Mouse (Mus musculus) hindbrain, embryonic 14.5 days (tissue): ENCODE data around the gene Asb2. TPM values are rescaled to one million over a fixed set of nuclear protein-coding genes. Genes with fewer than 3 reads are reported as not detected.

ENCODE experiments used
- ATAC-seq: fragments of 200-750 bp; cut with Nextera tagmentation; 2 replicates; pipeline ENCODE4 v1.8.0; 2017; ENCODE audit warnings: moderate number of reproducible peaks, mild to moderate bottlenecking, moderate TSS enrichment, moderate library complexity; ENCODE audit not compliant: low FRiP score
- DNase-seq: peaks from one replicate; pipeline ENCODE4 v3.0.0-alpha.2; 2015; ENCODE audit warnings: low spot score
- H3K27ac ChIP-seq: fragments of 300-500 bp; sonication (generic); 2 replicates; pipeline ENCODE4 v1.5.1; 2014; ENCODE audit warnings: mild to moderate bottlenecking, moderate library complexity
- H3K27me3 ChIP-seq: fragments of 300-500 bp; sonication (generic); 2 replicates; pipeline ENCODE4 v1.6.1; 2014; ENCODE audit warnings: mild to moderate bottlenecking, low read length, mixed read lengths; ENCODE audit not compliant: control insufficient read depth, insufficient read depth
- H3K36me3 ChIP-seq: fragments of 300-500 bp; sonication (generic); replicated peaks from 2 replicates; pipeline ENCODE4 v1.6.1; 2014; ENCODE audit not compliant: control insufficient read depth, insufficient read depth
- H3K4me1 ChIP-seq: fragments of 300-500 bp; sonication (generic); replicated peaks from 2 replicates; pipeline ENCODE4 v1.6.1; 2014; ENCODE audit warnings: antibody characterized with exemption, low read length, mixed read lengths; ENCODE audit not compliant: control insufficient read depth, insufficient read depth
- H3K4me2 ChIP-seq: fragments of 300-500 bp; sonication (generic); replicated peaks from 2 replicates; pipeline ENCODE4 v1.6.1; 2014; ENCODE audit warnings: mild to moderate bottlenecking, moderate library complexity
- H3K4me3 ChIP-seq: fragments of 300-500 bp; sonication (generic); replicated peaks from 2 replicates; pipeline ENCODE4 v1.5.1; 2014; ENCODE audit warnings: mild to moderate bottlenecking, low read length
- H3K9ac ChIP-seq: fragments of 300-500 bp; sonication (generic); 2 replicates; pipeline ENCODE4 v1.6.1; 2014
- H3K9me3 ChIP-seq: fragments of 300-500 bp; sonication (generic); 2 replicates; pipeline ENCODE4 v1.6.1; 2016; ENCODE audit warnings: low read length; ENCODE audit not compliant: control insufficient read depth
- WGBS: fragments of 180-500 bp; shearing (Covaris S2); extraction: QIAGEN DNeasy Blood & Tissue Kit; methylation state at CpG from one replicate; pipeline ENCODE4 v1.1.7; 2014; 5-methylcytosine and 5-hydroxymethylcytosine counted together
- polyA plus RNA-seq: library from polyadenylated mRNA; unstranded; fragments of >200 nt; fragmentation: Nextera tagmentation; extraction: Ambion mirVana; gene quantifications from 2 replicates; pipeline ENCODE4 v1.2.1, GENCODE M21; 2014

Asb2 gene
- polyA plus RNA-seq, 1 experiment from 2014 or later = 1.6 TPM

- H3K27ac ChIP-seq = no peak overlapping the region
- DNase-seq = peak; percentile 93
- WGBS = 5% methylated on average over 3 of the region's 3 CpGs
These were observed 7.3 kb downstream of the Asb2 start for GRCm38 (mm10) chr12:103348506-103348905.

GRCm38 (mm10) chr12:103347406-103347805 lies 8.4 kb downstream of the Asb2 start:
- H3K27me3 ChIP-seq = no peaks in the 10 kb centered on the region
- H3K4me3 ChIP-seq = no peak overlapping the region
- DNase-seq = no peak
- H3K4me2 ChIP-seq = no peak overlapping the region
- H3K9me3 ChIP-seq = no peaks in the 10 kb centered on the region
- H3K27ac ChIP-seq = no peak overlapping the region
- WGBS = 62% methylated on average over 5 of the region's 5 CpGs
- no peak for ATAC-seq
- no peak overlapping the region for H3K9ac ChIP-seq
- H3K36me3 ChIP-seq = no peaks in the 10 kb centered on the region
- no peaks in the 10 kb centered on the region; the same call in 1 of the 2 replicates for H3K4me1 ChIP-seq

More at GRCm38 (mm10) chr12:103348506-103348905, 7.3 kb downstream of the Asb2 start:
- peak; percentile 45; the same call in 1 of the 2 replicates for ATAC-seq
- no peak overlapping the region for H3K9ac ChIP-seq
- H3K4me1 ChIP-seq = no peaks in the 10 kb centered on the region; the same call in 1 of the 2 replicates
- H3K36me3 ChIP-seq = no peaks in the 10 kb centered on the region
- H3K4me2 ChIP-seq = no peak overlapping the region
- no peaks in the 10 kb centered on the region for H3K27me3 ChIP-seq
- no peaks in the 10 kb centered on the region for H3K9me3 ChIP-seq
- no peak overlapping the region for H3K4me3 ChIP-seq

GRCm38 (mm10) chr12:103346945-103347344 lies 8.9 kb downstream of the Asb2 start:
- no peaks in the 10 kb centered on the region for H3K27me3 ChIP-seq
- no peaks in the 10 kb centered on the region; the same call in 1 of the 2 replicates for H3K4me1 ChIP-seq
- H3K9ac ChIP-seq = no peak overlapping the region
- H3K9me3 ChIP-seq = no peaks in the 10 kb centered on the region
- no peak overlapping the region for H3K4me2 ChIP-seq
- no peak for ATAC-seq
- no peak for DNase-seq
- no peak overlapping the region for H3K27ac ChIP-seq
- WGBS = 83% methylated on average over 8 of the region's 8 CpGs
- H3K4me3 ChIP-seq = no peak overlapping the region
- H3K36me3 ChIP-seq = no peaks in the 10 kb centered on the region

GRCm38 (mm10) chr12:103344934-103345333 lies 10.9 kb downstream of the Asb2 start:
- Histone ChIP-seq H3K27me3 (no peaks in the 10 kb centered on the region), H3K9ac (no peak overlapping the region), H3K27ac (no peak overlapping the region), H3K4me1 (no peaks in the 10 kb centered on the region; the same call in 1 of the 2 replicates), H3K9me3 (no peaks in the 10 kb centered on the region), H3K36me3 (no peaks in the 10 kb centered on the region), H3K4me3 (no peak overlapping the region), H3K4me2 (no peak overlapping the region)
- DNase-seq (no peak), ATAC-seq (no peak)
- 92% methylated on average over 7 of the region's 7 CpGs for WGBS

- ATAC-seq (no peak), DNase-seq (no peak)
- 75% methylated on average over 8 of the region's 8 CpGs for WGBS
These were observed 12.3 kb downstream of the Asb2 start for GRCm38 (mm10) chr12:103343456-103343855.

GRCm38 (mm10) chr12:103341212-103341611 lies 14.6 kb downstream of the Asb2 start:
- Histone ChIP-seq H3K27me3 (no peaks in the 10 kb centered on the region), H3K9ac (no peak overlapping the region), H3K4me2 (no peak overlapping the region), H3K4me3 (no peak overlapping the region), H3K4me1 (no peaks in the 10 kb centered on the region), H3K27ac (no peak overlapping the region), H3K9me3 (no peaks in the 10 kb centered on the region), H3K36me3 (no peaks in the 10 kb centered on the region)
- no peak for ATAC-seq
- WGBS = 89% methylated on average over 5 of the region's 5 CpGs
- DNase-seq = no peak

More at GRCm38 (mm10) chr12:103343456-103343855, 12.3 kb downstream of the Asb2 start:
- H3K36me3 ChIP-seq = no peaks in the 10 kb centered on the region
- H3K4me3 ChIP-seq = no peak overlapping the region
- H3K27me3 ChIP-seq = no peaks in the 10 kb centered on the region
- no peaks in the 10 kb centered on the region for H3K9me3 ChIP-seq
- no peak overlapping the region for H3K27ac ChIP-seq
- H3K9ac ChIP-seq = no peak overlapping the region
- no peaks in the 10 kb centered on the region; the same call in 1 of the 2 replicates for H3K4me1 ChIP-seq
- no peak overlapping the region for H3K4me2 ChIP-seq

GRCm38 (mm10) chr12:103338162-103338798 lies 17.5 kb downstream of the Asb2 start:
- H3K4me2 ChIP-seq = no peak overlapping the region
- no peak overlapping the region for H3K9ac ChIP-seq
- no peak overlapping the region for H3K4me3 ChIP-seq
- DNase-seq (no peak), ATAC-seq (no peak)
- H3K27me3 ChIP-seq = no peaks in the 10 kb centered on the region
- H3K4me1 ChIP-seq = no peaks in the 10 kb centered on the region
- 78% methylated on average over 14 of the region's 14 CpGs for WGBS
- H3K27ac ChIP-seq = no peak overlapping the region
- H3K36me3 ChIP-seq = no peaks in the 10 kb centered on the region
- no peaks in the 10 kb centered on the region for H3K9me3 ChIP-seq

GRCm38 (mm10) chr12:103336766-103337165 lies 19.0 kb downstream of the Asb2 start:
- 86% methylated on average over 3 of the region's 3 CpGs for WGBS
- no peak overlapping the region for H3K27ac ChIP-seq
- DNase-seq (no peak), ATAC-seq (no peak)
- H3K9me3 ChIP-seq = no peaks in the 10 kb centered on the region
- H3K4me1 ChIP-seq = no peaks in the 10 kb centered on the region
- no peak overlapping the region for H3K4me3 ChIP-seq
- no peaks in the 10 kb centered on the region for H3K27me3 ChIP-seq
- no peak overlapping the region for H3K9ac ChIP-seq
- no peak overlapping the region for H3K4me2 ChIP-seq
- H3K36me3 ChIP-seq = no peaks in the 10 kb centered on the region

- Histone ChIP-seq H3K27me3 (peaks cover 6% of the 10 kb centered on the region; the same call in 1 of the 2 replicates), H3K4me2 (no peak overlapping the region), H3K4me3 (no peak overlapping the region), H3K27ac (no peak overlapping the region), H3K9ac (no peak overlapping the region), H3K4me1 (no peaks in the 10 kb centered on the region), H3K36me3 (no peaks in the 10 kb centered on the region), H3K9me3 (no peaks in the 10 kb centered on the region)
- ATAC-seq = no peak
- DNase-seq = no peak
- WGBS = 93% methylated on average over 15 of the region's 15 CpGs
These were observed 22.4 kb downstream of the Asb2 start for GRCm38 (mm10) chr12:103333426-103333825.
